Mouse (Mus musculus) thymus, postnatal 36 days (tissue): ENCODE measurements around the gene Kcnk1.

ENCODE experiments used
- DNase-seq, 2 experiments: peaks; one replicate each; pipeline ENCODE4 v3.0.0; 2022; ENCODE audit warnings: mixed read lengths in 2 of 2

The Kcnk1 gene

GRCm38 (mm10) chr8:125997550-125997949, 2.6 kb downstream of the Kcnk1 start:
- DNase-seq: no peak

DNA sequence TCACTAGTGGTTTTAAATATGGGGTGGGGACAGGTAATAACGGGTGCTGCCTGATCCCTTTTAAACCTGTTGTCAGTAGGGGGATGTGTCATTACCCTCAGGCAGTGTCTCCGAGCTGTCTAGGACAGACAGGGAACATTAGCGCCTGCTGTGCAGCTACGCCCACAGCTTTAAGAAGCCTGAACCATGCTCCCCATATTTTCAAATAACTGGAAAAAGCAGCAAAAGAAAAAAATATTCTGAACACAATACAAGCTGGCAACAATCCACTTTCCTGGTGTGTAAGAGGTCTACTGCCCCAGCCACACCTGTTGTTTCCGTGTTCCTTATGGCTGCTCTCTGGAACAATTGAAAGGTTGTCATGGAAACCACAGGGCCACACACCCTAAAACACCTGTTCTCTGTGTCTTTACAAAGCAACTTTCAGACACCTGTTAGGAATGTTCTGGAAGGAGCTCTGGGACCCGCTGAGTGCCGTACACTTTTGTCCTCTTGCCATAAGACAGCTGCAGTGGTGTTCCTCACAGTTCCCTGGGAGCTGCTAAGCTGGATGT, 4.9 kb downstream of the Kcnk1 start:
- no peak for DNase-seq

DNA sequence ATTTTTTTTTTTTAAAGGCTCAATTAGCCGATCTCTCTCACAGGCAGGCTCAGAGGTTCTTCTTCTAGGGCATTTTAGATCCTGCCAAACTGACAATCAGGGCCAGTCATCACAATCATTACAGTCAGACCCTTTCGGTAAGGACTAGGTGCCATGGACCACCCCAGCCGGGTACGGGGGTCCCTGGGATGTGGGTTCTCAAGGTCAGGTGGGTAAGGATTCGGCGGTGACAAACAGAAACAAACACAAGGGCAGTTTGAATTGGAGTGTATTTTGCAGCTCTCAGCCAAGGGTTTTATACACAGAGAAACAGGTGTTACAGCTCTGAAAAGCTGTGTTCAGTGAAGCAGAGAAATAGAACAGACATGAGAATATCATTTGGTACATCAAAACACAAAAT, 8.6 kb downstream of the Kcnk1 start:
- no peak for DNase-seq

- DNase-seq: no peak
Observed at GRCm38 (mm10) chr8:126004953-126005352, 10.0 kb downstream of the Kcnk1 start.

DNA sequence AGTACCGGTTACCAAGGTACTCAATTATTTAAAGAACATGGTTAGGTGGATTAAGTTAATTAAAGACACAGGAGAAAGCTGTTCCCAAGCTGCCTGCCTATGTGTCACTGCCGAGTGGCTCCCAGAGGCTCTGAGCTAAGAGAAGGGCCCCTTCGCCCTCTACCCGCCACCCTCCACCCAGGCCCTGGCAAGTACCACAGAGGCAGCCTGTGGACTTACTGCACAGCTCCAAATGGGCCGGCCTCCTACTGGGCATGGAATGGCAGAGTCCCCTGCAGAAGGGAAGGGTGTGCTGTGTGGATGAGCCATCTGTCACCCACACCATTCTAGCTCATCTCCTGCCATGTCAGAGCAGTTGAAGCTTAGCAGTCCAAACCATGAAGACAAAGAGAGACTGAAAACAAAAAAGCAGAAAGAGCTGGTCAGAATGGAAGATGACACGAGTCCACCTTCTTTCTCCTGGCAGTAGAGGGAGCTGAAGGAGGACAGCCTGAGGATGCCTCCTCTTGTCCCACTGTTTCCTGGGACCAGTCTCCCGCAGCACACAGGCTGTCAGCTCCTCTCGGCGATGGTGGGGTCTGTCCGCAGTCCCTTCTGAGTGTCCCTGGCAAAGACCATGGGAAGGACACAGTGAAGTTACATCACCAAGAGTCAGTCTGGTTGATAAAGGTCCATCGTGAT, 11.5 kb downstream of the Kcnk1 start:
- no peak for DNase-seq

GRCm38 (mm10) chr8:126007538-126008330, 12.8 kb downstream of the Kcnk1 start:
- no peak for DNase-seq

- DNase-seq: no peak
Observed at GRCm38 (mm10) chr8:126008945-126009344, 14.0 kb downstream of the Kcnk1 start.

DNA sequence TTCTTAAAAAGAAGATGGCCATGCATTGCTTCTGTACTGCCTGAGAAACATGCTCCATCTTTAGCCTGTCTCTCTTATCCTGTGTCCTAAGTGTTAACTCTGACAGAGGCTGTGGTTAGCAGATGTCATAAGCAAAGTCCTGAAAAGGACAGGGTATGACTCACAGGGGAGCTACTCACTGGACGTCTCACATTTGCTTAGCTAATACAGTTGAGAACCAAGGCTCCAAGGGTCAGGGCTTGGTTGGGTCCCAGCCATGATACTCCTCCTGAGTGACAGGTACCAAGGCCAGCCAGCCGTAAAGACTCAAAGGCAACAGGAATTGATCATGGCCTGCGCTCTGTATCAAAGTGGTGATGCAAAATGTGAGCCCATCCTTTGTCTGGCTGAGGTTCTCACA, 15.9 kb downstream of the Kcnk1 start:
- DNase-seq: no peak

- DNase-seq: no peak
Observed at GRCm38 (mm10) chr8:126012334-126012733, 17.4 kb downstream of the Kcnk1 start.

GRCm38 (mm10) chr8:126013646-126014045, 18.7 kb downstream of the Kcnk1 start:
- DNase-seq: no peak

- no peak for DNase-seq
Observed at GRCm38 (mm10) chr8:126021932-126022331, 27.0 kb downstream of the Kcnk1 start.

DNA sequence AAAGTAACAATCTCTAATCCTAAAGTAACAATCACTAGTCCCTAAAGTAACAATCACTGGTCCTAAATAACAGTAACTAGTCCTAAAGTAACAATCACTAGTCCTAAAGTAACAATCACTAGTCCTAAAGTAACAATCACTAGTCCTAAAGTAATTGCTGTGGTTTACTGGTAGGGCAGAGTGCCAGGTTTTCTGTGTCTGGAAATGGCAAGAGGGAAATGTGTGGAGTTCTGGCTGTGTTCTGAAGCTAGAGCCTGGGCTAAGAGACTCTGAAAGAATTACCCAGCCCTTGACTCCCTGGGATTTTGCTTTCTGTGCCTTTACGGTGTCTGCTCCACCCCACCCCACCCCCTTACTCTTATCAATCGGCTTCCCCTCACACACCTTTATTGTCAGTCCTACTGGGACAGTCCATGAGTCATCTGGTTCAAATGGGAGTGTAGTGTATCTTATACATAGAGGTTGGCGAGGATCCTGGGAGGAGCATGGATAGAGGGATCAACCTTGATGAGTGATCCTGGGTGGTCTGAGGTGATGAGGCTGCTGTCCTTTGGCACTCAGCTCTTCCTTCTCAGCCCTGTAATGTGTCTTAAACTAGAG, 28.8 kb downstream of the Kcnk1 start:
- no peak for DNase-seq

DNA sequence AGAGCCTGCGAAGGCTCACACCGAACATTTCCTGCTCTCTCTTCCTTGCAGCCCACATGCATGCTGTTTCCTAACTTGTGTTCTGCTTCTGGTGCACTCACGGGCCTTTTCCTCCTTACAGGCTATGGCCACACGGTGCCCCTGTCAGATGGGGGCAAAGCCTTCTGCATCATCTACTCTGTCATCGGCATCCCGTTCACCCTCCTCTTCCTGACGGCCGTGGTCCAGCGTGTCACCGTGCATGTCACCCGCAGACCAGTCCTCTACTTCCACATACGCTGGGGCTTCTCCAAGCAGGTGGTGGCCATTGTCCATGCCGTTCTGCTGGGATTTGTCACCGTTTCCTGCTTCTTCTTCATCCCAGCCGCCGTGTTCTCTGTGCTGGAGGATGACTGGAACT, 29.9 kb downstream of the Kcnk1 start:
- no peak for DNase-seq

DNA sequence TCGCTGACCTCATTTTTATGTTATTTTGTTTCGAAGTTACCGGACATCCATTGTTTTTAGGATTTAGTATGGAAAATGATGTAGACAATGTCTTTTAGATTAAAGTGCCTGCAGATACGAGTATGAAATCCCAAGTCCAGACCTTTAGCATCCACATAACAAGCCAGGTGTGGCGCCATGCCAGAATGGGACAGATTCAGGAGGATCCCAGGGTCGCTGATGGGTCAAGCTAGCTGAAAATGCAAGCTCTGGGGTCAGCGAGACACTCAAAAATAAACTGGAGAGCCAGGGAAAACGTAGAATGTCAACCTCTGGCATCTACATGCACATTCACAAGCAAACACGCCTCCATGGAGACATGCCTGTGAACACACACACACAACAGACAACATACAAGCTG, 31.2 kb downstream of the Kcnk1 start:
- DNase-seq: no peak

DNA sequence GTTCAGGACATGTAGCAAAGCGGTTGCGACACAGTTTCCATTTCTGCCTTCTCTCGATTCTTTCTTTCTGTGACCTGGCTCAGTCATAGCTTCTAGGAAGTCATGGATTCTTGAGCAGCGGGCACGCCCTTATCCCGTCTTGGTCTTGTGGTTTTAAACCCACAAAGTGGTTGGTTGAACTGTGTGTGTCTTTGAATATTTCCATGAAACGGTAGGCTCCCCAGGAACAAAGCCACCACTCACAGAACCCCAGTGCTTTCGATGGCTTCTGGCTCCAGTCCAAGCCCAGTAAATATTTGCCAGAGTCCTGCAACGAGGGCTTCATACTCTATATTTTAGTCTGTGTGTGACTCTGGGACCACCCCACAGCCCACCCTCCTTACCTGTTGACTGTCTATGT, 31.6 kb downstream of the Kcnk1 start:
- DNase-seq: no peak

DNA sequence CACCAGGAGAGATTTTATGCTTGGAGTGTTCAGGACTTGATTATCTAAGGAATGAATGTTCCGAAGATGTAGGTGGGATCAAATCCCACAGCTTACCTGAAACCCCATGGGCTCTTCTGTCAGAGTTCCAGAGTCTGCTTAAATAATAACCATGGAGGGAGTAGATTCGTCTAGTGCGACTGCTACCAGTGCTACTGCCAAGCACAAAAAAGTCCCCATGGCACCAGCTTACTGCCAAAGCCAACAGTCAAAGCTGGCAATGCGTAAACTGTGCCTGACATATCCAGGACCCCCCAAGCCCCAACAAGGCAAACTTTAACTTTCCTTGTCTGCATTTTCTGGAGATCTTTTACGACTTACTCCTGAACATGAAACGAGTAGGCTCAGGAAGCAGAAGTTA, 32.5 kb downstream of the Kcnk1 start:
- no peak for DNase-seq

- no peak for DNase-seq
Observed at GRCm38 (mm10) chr8:126028941-126029340, 34.0 kb downstream of the Kcnk1 start.

DNA sequence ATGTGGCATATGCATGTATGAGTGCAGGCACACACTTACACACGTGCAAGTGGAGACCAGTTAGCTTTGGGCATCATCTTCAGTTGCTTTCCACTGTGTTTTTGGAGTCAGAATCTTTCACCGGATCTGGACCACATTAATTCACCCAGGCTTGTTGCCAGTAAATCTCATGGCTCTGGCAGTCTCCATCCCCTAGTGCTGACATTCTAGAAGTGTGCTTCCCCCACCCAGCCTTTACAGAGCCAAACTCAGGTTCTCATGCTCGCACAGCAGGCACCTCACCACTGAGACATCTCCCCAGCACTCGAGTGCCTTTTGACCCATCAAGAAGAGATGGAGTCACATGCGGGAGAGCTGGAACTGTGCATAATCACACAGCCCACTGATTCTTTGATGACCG, 37.8 kb downstream of the Kcnk1 start:
- DNase-seq: no peak

GRCm38 (mm10) chr8:126035046-126035445, 40.1 kb downstream of the Kcnk1 start:
- no peak for DNase-seq

- no peak for DNase-seq
Observed at GRCm38 (mm10) chr8:126036340-126036739, 41.4 kb downstream of the Kcnk1 start.

- no peak for DNase-seq
Observed at GRCm38 (mm10) chr8:126045751-126046150, 50.8 kb downstream of the Kcnk1 start.

- DNase-seq: no peak
Observed at GRCm38 (mm10) chr8:126053911-126054310, 58.9 kb downstream of the Kcnk1 start.

DNA sequence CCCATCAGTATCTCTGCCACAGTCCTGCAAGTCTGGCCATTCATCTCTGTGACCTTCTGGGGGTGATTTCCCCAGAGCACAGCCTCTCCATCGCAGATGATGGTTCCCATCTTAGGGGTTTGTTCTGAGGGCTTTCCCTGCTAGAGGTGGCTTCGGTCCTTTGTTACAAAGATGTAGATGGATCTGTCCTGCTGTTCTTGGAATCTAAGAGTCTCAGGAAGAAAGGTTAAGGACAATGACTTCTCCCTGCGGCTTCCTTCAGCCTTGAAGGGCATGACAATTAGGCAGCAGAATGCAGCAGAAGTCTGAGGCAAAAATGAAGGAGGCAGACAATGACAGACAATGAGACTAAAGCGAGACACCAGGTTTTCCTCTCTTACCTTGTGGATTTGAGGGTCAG, 63.9 kb downstream of the Kcnk1 start:
- no peak for DNase-seq

DNA sequence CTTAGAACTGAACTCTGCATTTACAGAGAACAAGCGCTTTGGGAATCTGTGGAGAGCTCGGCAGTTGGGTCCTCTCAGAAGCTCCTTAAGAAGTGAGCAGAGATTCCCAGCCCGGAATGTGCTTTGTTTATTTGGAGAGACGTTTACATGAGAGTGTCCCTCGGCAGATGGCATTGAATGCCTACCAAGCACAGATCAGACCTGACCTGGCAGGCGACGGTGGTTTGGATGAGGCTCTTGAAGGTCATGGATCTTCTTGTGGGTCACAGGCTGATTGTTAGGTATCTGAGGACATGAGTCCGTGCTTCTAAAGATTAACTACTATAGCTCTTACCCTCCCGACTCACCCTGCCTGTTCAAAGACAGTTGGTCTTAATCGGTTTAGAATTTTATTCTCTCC, 67.9 kb downstream of the Kcnk1 start:
- DNase-seq: no peak
